Mouse (Mus musculus): ENCODE measurements around the gene Tmem204. TPM values are rescaled to one million over a fixed set of nuclear protein-coding genes. Genes with fewer than 3 reads are reported as not detected.
"Not testable (repeated sequence)": the region's sequence is repeated elsewhere in the genome, so short reads cannot be mapped to it uniquely, and the experiment has no call there.

Tmem204 gene
- 10.3 and 11.1 TPM in 2 replicates for polyA plus RNA-seq (2015; fragmentation: Nextera tagmentation; extraction: Ambion mirVana)

GRCm38 (mm10) chr17:25083444-25083931 is at the start of gene Tmem204:
Gene Tmem204 (minus strand): TSS chr17:25083591.
- Histone ChIP-seq H3K4me1 (ENCODE audit: control insufficient read depth, insufficient read depth, low read length) (no peaks in the 10 kb centered on the region), H3K9ac (ENCODE audit: low read depth, low read length) (no peak within 1 kb of the TSS), H3K4me2 (ENCODE audit: low read length) (no peak within 1 kb of the TSS), H3K27me3 (ENCODE audit: control insufficient read depth, insufficient read depth, low read depth, low read length) (no peaks in the 10 kb centered on the region), H3K36me3 (ENCODE audit: control insufficient read depth, insufficient read depth, low read length) (no peaks in the 10 kb centered on the region; the same call in 1 of the 2 replicates), H3K9me3 (replicated peaks; ENCODE audit: control insufficient read depth, low read length, poor library complexity, severe bottlenecking) (no peaks in the 10 kb centered on the region), H3K4me3 (ENCODE audit: low read depth, low read length) (no peak within 1 kb of the TSS), H3K27ac (ENCODE audit: low read length) (no peak within 1 kb of the TSS)
- ATAC-seq = no peak
- WGBS = 70% methylated on average over 7 of the region's 7 CpGs

DNA sequence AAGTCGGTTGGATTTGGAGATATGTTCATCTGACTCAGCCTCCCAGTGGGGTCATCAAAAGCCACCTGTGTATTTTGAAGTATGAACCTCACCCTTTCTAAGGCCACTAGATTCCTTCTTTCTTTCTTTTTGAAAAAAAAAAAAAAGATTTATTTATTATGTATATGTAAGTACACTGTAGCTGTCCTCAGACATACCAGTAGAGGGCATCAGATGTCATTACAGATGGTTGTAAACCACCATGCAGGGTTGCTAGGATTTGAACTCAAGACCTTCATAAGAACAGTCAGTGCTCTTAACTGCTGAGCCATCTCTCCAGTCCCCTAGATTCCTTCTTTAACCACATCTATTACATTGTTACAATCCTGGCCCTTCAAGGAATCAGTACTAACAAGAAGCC is 46.7 kb upstream of the Tmem204 start:
- no peaks in the 10 kb centered on the region for H3K36me3 ChIP-seq (ENCODE audit: control insufficient read depth, insufficient read depth, low read length)
- H3K9ac ChIP-seq (ENCODE audit: low read depth, low read length) = no peak overlapping the region
- H3K27ac ChIP-seq (ENCODE audit: low read length) = no peak overlapping the region
- no peak overlapping the region for H3K4me3 ChIP-seq (ENCODE audit: low read depth, low read length)
- no peaks in the 10 kb centered on the region for H3K27me3 ChIP-seq (ENCODE audit: control insufficient read depth, insufficient read depth, low read depth, low read length)
- ATAC-seq = no peak
- H3K4me1 ChIP-seq (ENCODE audit: control insufficient read depth, insufficient read depth, low read length) = peaks cover 11% of the 10 kb centered on the region
- no peak overlapping the region for H3K4me2 ChIP-seq (ENCODE audit: low read length)
- WGBS = 97% methylated on average over 1 of the region's 1 CpGs
- no peaks in the 10 kb centered on the region for H3K9me3 ChIP-seq (replicated peaks; ENCODE audit: control insufficient read depth, low read length, poor library complexity, severe bottlenecking)

DNA sequence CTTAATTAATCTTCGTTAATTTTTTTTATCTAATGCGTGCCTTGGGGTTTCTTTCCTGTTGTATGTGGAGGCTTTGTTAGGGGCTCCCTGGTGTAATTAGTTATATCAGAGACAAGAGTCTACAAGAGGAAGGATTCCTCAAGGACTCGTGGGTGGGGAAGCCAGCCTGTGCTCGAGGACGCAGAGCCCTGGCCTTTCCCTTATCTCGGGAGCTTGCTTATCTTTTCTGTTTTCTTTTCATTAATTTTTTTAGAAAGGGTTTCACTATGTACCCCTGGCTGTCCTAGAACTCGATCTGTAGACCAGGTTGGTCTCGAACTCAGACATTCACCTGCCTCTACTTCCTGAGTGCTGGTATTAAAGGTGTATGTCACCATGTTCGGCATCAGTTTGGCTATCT is 44.3 kb upstream of the Tmem204 start:
- no peak overlapping the region for H3K4me2 ChIP-seq (ENCODE audit: low read length)
- WGBS = 78% methylated on average over 9 of the region's 9 CpGs
- no peak overlapping the region for H3K4me3 ChIP-seq (ENCODE audit: low read depth, low read length)
- H3K27me3 ChIP-seq (ENCODE audit: control insufficient read depth, insufficient read depth, low read depth, low read length) = 0 out of 2 replicates have a peak, but pooled peaks cover 1% of the 10 kb centered on the region
- H3K36me3 ChIP-seq (ENCODE audit: control insufficient read depth, insufficient read depth, low read length) = no peaks in the 10 kb centered on the region
- no peaks in the 10 kb centered on the region for H3K4me1 ChIP-seq (ENCODE audit: control insufficient read depth, insufficient read depth, low read length)
- no peak overlapping the region for H3K9ac ChIP-seq (ENCODE audit: low read depth, low read length)
- H3K27ac ChIP-seq (ENCODE audit: low read length) = no peak overlapping the region
- H3K9me3 ChIP-seq (replicated peaks; ENCODE audit: control insufficient read depth, low read length, poor library complexity, severe bottlenecking) = no peaks in the 10 kb centered on the region
- ATAC-seq = no peak

- Histone ChIP-seq H3K4me3 (ENCODE audit: low read depth, low read length) (no peak overlapping the region), H3K4me1 (ENCODE audit: control insufficient read depth, insufficient read depth, low read length) (no peaks in the 10 kb centered on the region), H3K27me3 (ENCODE audit: control insufficient read depth, insufficient read depth, low read depth, low read length) (0 out of 2 replicates have a peak, but pooled peaks cover 4% of the 10 kb centered on the region), H3K9me3 (replicated peaks; ENCODE audit: control insufficient read depth, low read length, poor library complexity, severe bottlenecking) (no peaks in the 10 kb centered on the region), H3K9ac (ENCODE audit: low read depth, low read length) (no peak overlapping the region), H3K36me3 (ENCODE audit: control insufficient read depth, insufficient read depth, low read length) (no peaks in the 10 kb centered on the region), H3K27ac (ENCODE audit: low read length) (no peak overlapping the region), H3K4me2 (ENCODE audit: low read length) (no peak overlapping the region)
- ATAC-seq = no peak
- 57% methylated on average over 8 of the region's 8 CpGs for WGBS
These were observed 43.7 kb upstream of the Tmem204 start for GRCm38 (mm10) chr17:25127079-25127478.

GRCm38 (mm10) chr17:25125442-25126060 is 42.2 kb upstream of the Tmem204 start:
- H3K9ac ChIP-seq (ENCODE audit: low read depth, low read length); ATAC-seq; H3K4me2 ChIP-seq (ENCODE audit: low read length); H3K4me3 ChIP-seq (ENCODE audit: low read depth, low read length); H3K36me3 ChIP-seq (ENCODE audit: control insufficient read depth, insufficient read depth, low read length); H3K27me3 ChIP-seq (ENCODE audit: control insufficient read depth, insufficient read depth, low read depth, low read length); H3K27ac ChIP-seq (ENCODE audit: low read length); H3K4me1 ChIP-seq (ENCODE audit: control insufficient read depth, insufficient read depth, low read length); H3K9me3 ChIP-seq (replicated peaks; ENCODE audit: control insufficient read depth, low read length, poor library complexity, severe bottlenecking): not testable (repeated sequence)
- WGBS = 68% methylated on average over 3 of the region's 3 CpGs

- no peaks in the 10 kb centered on the region for H3K4me1 ChIP-seq (ENCODE audit: control insufficient read depth, insufficient read depth, low read length)
- WGBS = 31% methylated on average over 7 of the region's 7 CpGs
- H3K27ac ChIP-seq (ENCODE audit: low read length) = no peak overlapping the region
- no peak overlapping the region for H3K4me3 ChIP-seq (ENCODE audit: low read depth, low read length)
- H3K27me3 ChIP-seq (ENCODE audit: control insufficient read depth, insufficient read depth, low read depth, low read length) = 0 out of 2 replicates have a peak, but pooled peaks cover 4% of the 10 kb centered on the region
- H3K9ac ChIP-seq (ENCODE audit: low read depth, low read length) = no peak overlapping the region
- H3K9me3 ChIP-seq (replicated peaks; ENCODE audit: control insufficient read depth, low read length, poor library complexity, severe bottlenecking) = no peaks in the 10 kb centered on the region
- ATAC-seq = no peak
- no peaks in the 10 kb centered on the region for H3K36me3 ChIP-seq (ENCODE audit: control insufficient read depth, insufficient read depth, low read length)
- H3K4me2 ChIP-seq (ENCODE audit: low read length) = no peak overlapping the region
These were observed 40.6 kb upstream of the Tmem204 start for GRCm38 (mm10) chr17:25123979-25124378.

DNA sequence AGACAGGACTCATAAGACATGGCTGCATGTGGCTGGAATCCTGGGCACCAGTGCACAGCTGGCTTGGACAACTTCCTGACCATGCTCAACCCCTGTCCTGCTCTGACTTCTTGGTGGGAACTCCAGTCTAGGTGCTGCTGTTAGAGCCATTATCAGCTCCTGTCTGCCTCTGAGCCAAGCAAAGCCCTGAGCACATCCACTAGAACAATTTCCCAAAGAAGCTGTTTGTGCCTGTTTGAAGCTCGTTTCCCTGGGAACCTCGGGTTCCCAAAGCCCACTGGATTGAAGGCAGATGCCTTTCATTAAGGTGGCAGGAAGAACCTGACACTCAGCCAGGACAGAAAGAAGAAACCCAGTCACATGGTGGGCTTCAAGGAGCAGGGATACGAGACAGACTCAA is 37.0 kb upstream of the Tmem204 start, which contains the start of gene Ptx4:
Ptx4 (plus strand) TSS at position 355 of the 400 bp plus-strand sequence.
- no peaks in the 10 kb centered on the region for H3K36me3 ChIP-seq (ENCODE audit: control insufficient read depth, insufficient read depth, low read length)
- H3K27me3 ChIP-seq (ENCODE audit: control insufficient read depth, insufficient read depth, low read depth, low read length) = 0 out of 2 replicates have a peak, but pooled peaks cover 4% of the 10 kb centered on the region
- H3K9me3 ChIP-seq (replicated peaks; ENCODE audit: control insufficient read depth, low read length, poor library complexity, severe bottlenecking) = no peaks in the 10 kb centered on the region
- no peak within 1 kb of the TSS for H3K9ac ChIP-seq (ENCODE audit: low read depth, low read length)
- no peak within 1 kb of the TSS for H3K4me3 ChIP-seq (ENCODE audit: low read depth, low read length)
- no peak for ATAC-seq
- peaks cover 2% of the 10 kb centered on the region; the same call in 1 of the 2 replicates for H3K4me1 ChIP-seq (ENCODE audit: control insufficient read depth, insufficient read depth, low read length)
- no peak within 1 kb of the TSS for H3K27ac ChIP-seq (ENCODE audit: low read length)
- 64% methylated on average over 3 of the region's 3 CpGs for WGBS
- H3K4me2 ChIP-seq (ENCODE audit: low read length) = no peak within 1 kb of the TSS

- Histone ChIP-seq H3K27ac (ENCODE audit: low read length) (no peak overlapping the region), H3K4me2 (ENCODE audit: low read length) (no peak overlapping the region), H3K9me3 (replicated peaks; ENCODE audit: control insufficient read depth, low read length, poor library complexity, severe bottlenecking) (no peaks in the 10 kb centered on the region), H3K4me3 (ENCODE audit: low read depth, low read length) (no peak overlapping the region), H3K4me1 (ENCODE audit: control insufficient read depth, insufficient read depth, low read length) (peaks cover 9% of the 10 kb centered on the region), H3K27me3 (ENCODE audit: control insufficient read depth, insufficient read depth, low read depth, low read length) (no peaks in the 10 kb centered on the region), H3K9ac (ENCODE audit: low read depth, low read length) (no peak overlapping the region), H3K36me3 (ENCODE audit: control insufficient read depth, insufficient read depth, low read length) (no peaks in the 10 kb centered on the region)
- no peak for ATAC-seq
- WGBS = 26% methylated on average over 4 of the region's 4 CpGs
These were observed 33.9 kb upstream of the Tmem204 start for GRCm38 (mm10) chr17:25117263-25117662.

DNA sequence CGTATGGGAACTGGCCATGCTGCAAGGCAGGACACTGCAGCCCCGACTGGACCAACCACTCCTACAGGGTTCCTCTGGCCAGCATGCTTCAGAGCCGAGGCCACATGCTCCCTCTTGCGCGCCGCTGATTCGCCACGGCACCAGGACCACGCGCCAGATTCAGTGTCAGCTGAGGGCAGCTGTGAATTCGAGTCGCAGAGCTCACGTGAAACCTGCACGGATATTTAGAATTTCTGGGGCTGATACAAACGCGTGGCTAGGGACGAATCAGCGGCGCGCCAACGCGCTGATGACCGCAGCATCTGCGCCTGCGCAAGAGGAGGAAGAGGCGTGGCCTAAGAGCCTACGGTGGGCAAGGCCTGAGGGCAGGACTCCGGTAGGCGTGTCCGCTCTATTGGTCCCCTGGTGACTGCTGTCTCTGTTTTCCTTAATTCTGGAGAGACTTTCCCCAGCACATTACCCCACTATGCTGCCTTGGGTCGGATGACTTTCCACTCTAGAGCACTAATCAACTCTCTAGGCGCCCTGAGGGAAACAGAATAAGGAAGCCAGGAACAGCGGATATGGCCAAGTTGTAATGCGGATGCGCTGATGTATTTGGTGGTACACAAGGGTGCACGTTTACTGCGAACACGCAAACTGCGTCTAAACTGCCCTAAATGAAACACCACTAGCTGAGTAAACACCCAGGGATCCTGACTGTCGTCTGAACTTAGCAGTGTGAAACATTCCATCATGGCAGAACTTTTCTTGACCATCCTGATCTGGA is 32.5 kb upstream of the Tmem204 start, which contains the start of gene Telo2:
Telo2 (minus strand) TSS at position 304 of the 769 bp plus-strand sequence.
- H3K27ac ChIP-seq (ENCODE audit: low read length) = peak within 1 kb of the TSS; percentile 87
- 4% methylated on average over 40 of the region's 40 CpGs for WGBS
- ATAC-seq = peak; percentile 94
- H3K27me3 ChIP-seq (ENCODE audit: control insufficient read depth, insufficient read depth, low read depth, low read length) = no peaks in the 10 kb centered on the region
- H3K4me3 ChIP-seq (ENCODE audit: low read depth, low read length) = peak within 1 kb of the TSS; percentile 48
- H3K9ac ChIP-seq (ENCODE audit: low read depth, low read length) = peak within 1 kb of the TSS; percentile 65
- peaks cover 9% of the 10 kb centered on the region for H3K4me1 ChIP-seq (ENCODE audit: control insufficient read depth, insufficient read depth, low read length)
- H3K9me3 ChIP-seq (replicated peaks; ENCODE audit: control insufficient read depth, low read length, poor library complexity, severe bottlenecking) = no peaks in the 10 kb centered on the region
- 0 out of 2 replicates have a peak, but pooled peaks cover under 1% of the 10 kb centered on the region for H3K36me3 ChIP-seq (ENCODE audit: control insufficient read depth, insufficient read depth, low read length)
- H3K4me2 ChIP-seq (ENCODE audit: low read length) = peak within 1 kb of the TSS; percentile 98

Measured in midbrain, embryonic 16.5 days (tissue).